Mouse (Mus musculus) MEL (cell line): ENCODE measurements around the gene Samd10.

Source experiments
- MAX ChIP-seq: IDR thresholded peaks from 2 replicates; pipeline ENCODE4 v1.6.1; 2011; ENCODE audit warnings: low read length, improper control_type of control experiment
- RAD21 ChIP-seq: IDR thresholded peaks from 2 replicates; pipeline ENCODE4 v1.6.1; 2011; ENCODE audit warnings: mild to moderate bottlenecking, low read depth, low read length, improper control_type of control experiment

GRCm38 (mm10) chr2:181579681-181580080 is 19.3 kb downstream of the Samd10 start:
- TF ChIP-seq RAD21: no peak
- no peak for TF ChIP-seq MAX
